Mouse (Mus musculus) lung, adult 2 months (tissue): ENCODE results near the gene Rhot1. TPM values are rescaled to one million over a fixed set of nuclear protein-coding genes. Genes with fewer than 3 reads are reported as not detected.
"Not testable (repeated sequence)": the region's sequence is repeated elsewhere in the genome, so short reads cannot be mapped to it uniquely, and the experiment has no call there.

Experiments used
- DNase-seq: peaks from one replicate; pipeline ENCODE4 v3.0.0; 2022
- H3K4me1 ChIP-seq: fragments of 200-500 bp; 2 replicates; pipeline ENCODE4 v1.6.1; 2011; ENCODE audit warnings: low read length; ENCODE audit not compliant: control insufficient read depth, insufficient read depth
- H3K4me3 ChIP-seq: fragments of 200-500 bp; replicated peaks from 2 replicates; pipeline ENCODE3; 2011; ENCODE audit warnings: low read depth, mild to moderate bottlenecking, control low read depth, low read length; ENCODE audit errors: extremely low read depth
- CTCF ChIP-seq: fragments of 200-500 bp; IDR thresholded peaks from 2 replicates; pipeline ENCODE4 v1.5.1; 2011; ENCODE audit warnings: mild to moderate bottlenecking, low read length, control low read depth; ENCODE audit not compliant: insufficient read depth
- POLR2A ChIP-seq: fragments of 200-500 bp; IDR thresholded peaks from 2 replicates; pipeline ENCODE4 v1.6.1; 2011; ENCODE audit warnings: low read depth, mild to moderate bottlenecking, control low read depth, low read length, borderline replicate concordance; ENCODE audit errors: extremely low read depth
- WGBS: fragments of 180-500 bp; shearing (Covaris S2); methylation state at CpG from one replicate; pipeline ENCODE4 v1.1.7; 2018; 5-methylcytosine and 5-hydroxymethylcytosine counted together
- polyA plus RNA-seq: library from polyadenylated mRNA; depleted of rRNA; stranded (reverse); fragments of >200 nt; gene quantifications from 2 replicates; pipeline ENCODE4 v1.2.3, GENCODE M21; 2012

Gene Rhot1
- polyA plus RNA-seq, 1 experiment: 14.9 TPM

DNA sequence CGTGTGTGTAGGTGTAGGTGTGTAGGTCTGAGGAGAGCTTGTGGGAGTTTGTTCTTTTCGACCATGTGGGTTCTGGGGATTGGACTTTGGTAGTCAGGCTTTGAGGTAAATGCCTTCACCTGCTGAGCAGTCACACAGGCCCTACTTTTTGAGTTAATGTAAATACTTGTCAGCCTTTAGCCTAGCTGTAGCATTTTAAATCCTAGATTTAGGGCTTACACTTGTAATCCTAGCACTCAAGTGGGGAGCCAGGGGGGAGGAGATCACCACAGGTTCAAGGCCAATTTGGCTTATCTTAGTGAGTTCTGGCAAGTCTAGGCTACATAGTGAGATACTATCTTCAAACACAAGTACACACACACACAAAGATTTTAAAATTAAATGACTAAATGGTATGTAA is 3.5 kb downstream of the Rhot1 start:
- no peak for DNase-seq
- 87% methylated on average over 2 of the region's 2 CpGs for WGBS
- TF ChIP-seq POLR2A (no peak), CTCF (no peak)
- H3K4me3 ChIP-seq: no peak overlapping the region
- H3K4me1 ChIP-seq: peaks cover 3% of the 10 kb centered on the region; the same call in 1 of the 2 replicates

DNA sequence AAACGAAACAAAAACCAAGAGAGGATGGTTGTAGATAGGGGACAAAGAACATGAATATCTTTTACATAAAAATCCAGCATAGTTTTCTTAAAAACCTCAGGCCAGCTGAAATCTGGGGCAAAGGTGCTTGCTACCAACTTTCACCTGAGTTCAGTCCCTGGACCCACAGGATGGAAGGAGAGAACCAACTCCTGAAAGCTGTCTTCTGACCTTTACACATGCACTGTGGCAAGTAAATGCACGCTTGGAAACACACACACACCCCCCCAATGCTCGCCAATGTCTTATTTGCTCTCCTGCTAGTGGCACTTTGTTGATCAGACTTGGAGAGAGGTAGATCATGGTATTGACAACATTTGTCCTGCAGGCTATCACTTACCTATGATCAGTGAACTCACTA is 6.5 kb downstream of the Rhot1 start:
- TF ChIP-seq POLR2A (no peak), CTCF (no peak)
- no peak for DNase-seq
- Histone ChIP-seq H3K4me3 (no peak overlapping the region), H3K4me1 (peaks cover 6% of the 10 kb centered on the region)
- 81% methylated on average over 3 of the region's 3 CpGs for WGBS

DNA sequence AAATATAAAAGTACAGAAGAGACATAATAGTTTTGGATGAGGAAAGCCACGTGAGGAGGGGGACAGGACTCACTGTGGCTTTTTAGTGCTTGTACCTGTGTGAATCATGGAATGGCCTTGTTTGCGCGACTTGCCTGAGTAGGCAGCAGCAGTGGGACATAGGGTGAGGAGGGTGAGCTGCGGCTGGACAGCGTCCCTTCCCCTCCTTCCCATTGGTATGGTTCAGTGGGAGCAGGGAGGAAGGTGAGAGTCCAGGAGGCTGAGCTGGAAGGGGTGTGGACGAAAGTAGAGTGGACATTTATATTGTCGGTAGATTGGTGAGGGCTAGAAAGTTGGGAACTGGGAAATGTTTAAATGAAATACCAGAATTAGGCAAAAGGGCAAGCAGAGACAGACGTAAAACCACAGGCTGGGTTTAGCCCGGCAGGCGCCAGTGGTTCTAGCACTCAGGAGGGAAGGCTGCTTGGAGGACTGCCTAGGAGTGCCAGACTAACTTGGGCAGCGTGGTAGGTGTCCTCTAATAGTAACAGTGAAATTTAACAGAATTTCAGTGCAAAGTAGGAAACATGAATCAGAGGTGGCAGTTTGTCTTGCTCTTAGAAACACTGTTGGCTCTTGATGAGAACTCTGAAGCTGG is 10.0 kb downstream of the Rhot1 start:
- no peak for TF ChIP-seq POLR2A
- no peak for TF ChIP-seq CTCF
- Histone ChIP-seq H3K4me1 (peaks cover 3% of the 10 kb centered on the region), H3K4me3 (no peak overlapping the region)
- no peak for DNase-seq
- 72% methylated on average over 11 of the region's 11 CpGs for WGBS

DNA sequence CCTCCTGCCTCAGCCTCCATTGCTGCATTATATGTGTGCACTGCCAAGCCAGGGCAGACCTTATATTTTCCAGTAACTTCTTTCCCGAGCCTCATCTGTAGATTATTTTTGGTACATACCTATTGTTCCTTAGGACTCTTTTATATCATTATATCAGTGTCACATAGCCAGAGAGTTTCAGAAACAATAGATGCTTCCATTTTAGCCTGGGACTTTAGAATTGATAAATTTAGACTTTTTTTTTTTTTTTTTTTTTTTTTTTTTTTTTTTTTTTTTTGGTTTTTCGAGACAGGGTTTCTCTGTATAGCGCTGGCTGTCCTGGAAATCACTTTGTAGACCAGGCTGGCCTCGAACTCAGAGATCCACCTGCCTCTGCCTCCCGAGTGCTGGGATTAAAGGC is 21.2 kb downstream of the Rhot1 start:
- 77% methylated on average over 5 of the region's 5 CpGs for WGBS

DNA sequence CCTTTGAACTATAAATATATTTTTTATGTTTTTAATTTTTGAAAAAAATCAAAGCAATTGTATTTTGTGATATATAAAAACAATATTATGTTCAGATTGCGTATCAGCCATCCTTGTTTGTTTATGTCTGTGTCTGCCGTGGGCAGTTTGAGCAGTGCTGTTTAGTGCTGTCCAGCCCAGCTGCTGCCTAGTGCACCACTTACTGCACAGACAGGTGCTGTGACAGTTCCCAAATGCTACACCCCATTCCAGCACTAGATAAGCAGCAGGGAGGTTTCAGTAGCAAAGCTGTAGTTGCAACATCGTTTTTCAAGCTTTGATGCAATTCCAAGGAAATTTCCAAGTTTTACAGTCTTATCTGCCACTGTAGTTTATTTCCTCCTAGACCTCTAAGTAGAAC is 28.5 kb downstream of the Rhot1 start:
- no peaks in the 10 kb centered on the region for H3K4me1 ChIP-seq
- no peak overlapping the region for H3K4me3 ChIP-seq
- DNase-seq: no peak
- no peak for TF ChIP-seq CTCF
- TF ChIP-seq POLR2A: no peak
- 68% methylated on average over 3 of the region's 3 CpGs for WGBS

More for the DNA sequence above, 21.2 kb downstream of the Rhot1 start:
- H3K4me1 ChIP-seq, DNase-seq, H3K4me3 ChIP-seq: not testable (repeated sequence)

DNA sequence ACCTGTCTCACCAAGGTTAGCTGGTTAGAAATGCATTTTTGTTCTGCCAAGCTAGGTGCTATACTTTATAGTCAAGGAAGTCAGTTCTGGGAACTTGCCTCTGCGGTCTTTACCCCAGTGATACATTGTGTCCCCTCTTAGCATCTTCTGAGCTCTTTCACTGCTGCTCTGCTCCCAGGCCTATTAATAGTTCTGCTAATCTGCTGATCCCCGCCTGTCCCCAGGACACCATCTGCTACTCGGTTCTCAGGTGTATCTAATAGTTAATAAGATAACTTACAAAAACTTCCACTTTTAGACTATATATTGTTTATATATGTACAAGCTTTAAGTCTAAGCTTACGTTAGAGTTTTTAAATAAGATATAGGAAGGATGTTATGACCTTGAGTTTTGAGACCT is 29.5 kb downstream of the Rhot1 start:
- no peaks in the 10 kb centered on the region for H3K4me1 ChIP-seq
- TF ChIP-seq CTCF (no peak), POLR2A (no peak)
- H3K4me3 ChIP-seq: no peak overlapping the region
- WGBS: 87% methylated on average over 4 of the region's 4 CpGs
- no peak for DNase-seq

DNA sequence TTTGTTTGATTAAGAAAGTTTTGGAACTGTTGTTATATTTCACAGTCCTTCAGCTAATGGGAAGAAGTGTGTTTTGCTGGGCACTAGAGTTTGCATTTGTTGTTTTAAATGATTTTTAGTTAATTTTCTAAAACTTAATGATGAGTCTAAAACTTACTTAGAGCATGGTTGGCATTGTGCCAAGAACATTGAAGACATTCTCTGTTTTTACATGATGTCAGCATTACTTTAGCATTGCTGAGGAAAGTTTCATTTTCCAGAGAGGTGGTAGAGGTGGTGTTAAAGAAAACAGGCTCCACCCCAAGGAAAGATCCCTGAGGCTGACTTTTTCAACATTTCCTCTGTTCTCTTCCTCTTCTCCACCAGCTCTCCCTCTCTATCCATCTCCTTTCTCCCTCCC is 38.2 kb downstream of the Rhot1 start:
- no peak overlapping the region for H3K4me3 ChIP-seq
- TF ChIP-seq CTCF (no peak), POLR2A (no peak)
- no peaks in the 10 kb centered on the region for H3K4me1 ChIP-seq
- no peak for DNase-seq

DNA sequence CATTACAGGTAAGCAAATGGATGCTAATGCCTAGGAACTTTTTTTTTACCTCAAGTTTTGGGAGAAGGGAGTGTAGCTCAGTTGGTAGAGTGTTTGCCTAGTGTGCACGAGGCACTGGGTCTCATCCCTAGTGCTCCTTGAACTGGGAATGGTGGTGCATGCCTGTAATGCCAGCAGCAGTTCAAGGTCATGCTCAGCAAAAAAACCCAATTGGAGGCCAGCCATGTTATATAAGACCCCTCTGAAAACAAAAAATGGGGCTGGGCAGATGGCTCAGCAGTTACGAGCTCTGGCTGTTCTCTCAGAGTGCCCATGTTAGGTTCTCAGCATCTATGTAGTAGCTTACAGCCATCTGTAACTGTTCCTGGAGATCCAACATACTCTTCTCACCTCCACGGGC is 39.7 kb downstream of the Rhot1 start:
- TF ChIP-seq CTCF (no peak), POLR2A (no peak)
- no peak overlapping the region for H3K4me3 ChIP-seq
- no peak for DNase-seq
- WGBS: 82% methylated on average over 3 of the region's 3 CpGs
- no peaks in the 10 kb centered on the region for H3K4me1 ChIP-seq

DNA sequence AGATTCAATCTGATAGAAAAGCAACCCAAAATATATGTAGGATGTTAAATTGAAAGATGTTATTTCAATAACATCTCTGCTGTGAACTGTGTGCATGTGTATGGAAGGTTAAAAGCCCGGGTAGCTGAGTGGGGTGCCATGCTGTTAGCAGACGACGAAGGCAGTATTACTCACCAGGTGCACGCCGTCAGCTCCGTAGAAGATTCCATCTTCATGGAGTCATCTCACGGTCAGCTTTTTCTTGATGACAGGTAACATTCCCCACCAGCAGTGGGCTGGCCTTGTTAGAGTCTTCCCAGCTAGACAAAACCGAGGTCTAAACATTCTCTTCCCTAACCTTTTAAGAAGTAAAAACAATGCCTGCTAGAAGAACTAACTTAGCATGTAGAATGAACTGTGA is 55.3 kb downstream of the Rhot1 start:
- Histone ChIP-seq H3K4me3 (no peak overlapping the region), H3K4me1 (no peaks in the 10 kb centered on the region)
- no peak for DNase-seq
- 93% methylated on average over 8 of the region's 8 CpGs for WGBS
- TF ChIP-seq CTCF (no peak), POLR2A (no peak)

DNA sequence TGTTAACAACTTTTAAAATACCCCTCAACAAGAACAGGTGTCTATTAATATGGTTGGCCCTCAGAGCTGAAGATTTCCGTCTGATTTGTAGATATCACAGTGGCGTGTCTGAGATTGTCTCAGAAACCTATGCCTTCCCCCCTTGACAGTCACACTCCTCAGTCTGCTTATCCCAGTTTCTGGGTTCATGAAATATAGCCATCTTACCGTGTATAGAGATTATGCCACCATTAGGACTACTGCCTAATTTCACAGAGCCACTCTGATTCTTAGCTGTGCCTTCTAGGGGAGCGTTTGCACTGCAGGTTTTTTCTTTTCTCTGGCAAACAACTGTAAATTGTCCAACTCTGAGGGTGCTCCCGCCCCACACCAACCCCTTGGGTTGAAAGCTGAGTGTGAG is 62.3 kb downstream of the Rhot1 start:
- Histone ChIP-seq H3K4me1 (no peaks in the 10 kb centered on the region), H3K4me3 (no peak overlapping the region)
- WGBS: 81% methylated on average over 5 of the region's 5 CpGs
- no peak for TF ChIP-seq POLR2A
- no peak for TF ChIP-seq CTCF
- no peak for DNase-seq

DNA sequence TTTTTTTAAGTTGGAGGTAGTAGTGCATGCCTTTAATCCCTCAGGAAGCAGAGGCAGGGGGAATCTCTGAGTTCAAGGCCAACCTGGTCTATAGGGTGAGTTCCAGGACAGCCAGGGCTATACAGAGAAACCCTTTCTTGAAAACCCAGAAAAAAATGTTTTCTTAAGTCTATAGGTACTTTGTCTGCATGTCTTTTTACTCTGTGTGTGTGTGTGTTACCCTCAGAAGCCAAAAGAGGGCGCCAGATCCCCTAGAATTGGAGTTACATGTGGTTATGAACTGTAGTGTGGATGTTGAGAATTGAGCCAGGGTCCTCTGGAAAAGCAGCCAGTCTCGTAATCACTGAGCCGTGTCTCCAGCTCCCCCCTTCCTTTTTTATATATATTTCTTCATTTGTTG is 66.2 kb downstream of the Rhot1 start:
- no peak overlapping the region for H3K4me3 ChIP-seq
- TF ChIP-seq CTCF (no peak), POLR2A (no peak)
- H3K4me1 ChIP-seq: no peaks in the 10 kb centered on the region
- WGBS: 31% methylated on average over 3 of the region's 3 CpGs
- DNase-seq: no peak
